Mouse (Mus musculus) cerebellum, adult 2 months (tissue): Measurements from ENCODE around the gene Vav2. TPM values are rescaled to one million over a fixed set of nuclear protein-coding genes. Genes with fewer than 3 reads are reported as not detected.

Experiments
- DNase-seq, 2 experiments: peaks; one replicate each; pipeline ENCODE4 v3.0.0; 2021
- H3K27ac ChIP-seq: fragments of 200-500 bp; 2 replicates; pipeline ENCODE4 v1.5.1; 2012; ENCODE audit warnings: low read length, control low read depth, inconsistent platforms; ENCODE audit not compliant: insufficient read depth
- H3K27me3 ChIP-seq: fragments of 200-500 bp; 2 replicates; pipeline ENCODE4 v1.6.1; 2012; ENCODE audit warnings: inconsistent platforms, mild to moderate bottlenecking, low read length, moderate library complexity; ENCODE audit not compliant: control insufficient read depth, insufficient read depth
- H3K4me1 ChIP-seq: fragments of 200-500 bp; 2 replicates; pipeline ENCODE4 v1.6.1; 2011; ENCODE audit warnings: low read length; ENCODE audit not compliant: control insufficient read depth, insufficient read depth
- H3K4me3 ChIP-seq: fragments of 200-500 bp; replicated peaks from 2 replicates; pipeline ENCODE3; 2011; ENCODE audit warnings: mild to moderate bottlenecking, low read depth, low read length, control low read depth; ENCODE audit not compliant: insufficient read depth
- CTCF ChIP-seq: fragments of 200-500 bp; IDR thresholded peaks from 2 replicates; pipeline ENCODE4 v1.5.1; 2011; ENCODE audit warnings: low read depth, mild to moderate bottlenecking, control low read depth, low read length, moderate library complexity, borderline replicate concordance; ENCODE audit not compliant: insufficient read depth
- POLR2A ChIP-seq: fragments of 200-500 bp; IDR thresholded peaks from 2 replicates; pipeline ENCODE4 v1.6.1; 2011; ENCODE audit warnings: low read length, control low read depth, borderline replicate concordance; ENCODE audit not compliant: insufficient read depth
- WGBS: fragments of 180-500 bp; shearing (Covaris S2); methylation state at CpG from one replicate; pipeline ENCODE4 v1.1.7; 2018; 5-methylcytosine and 5-hydroxymethylcytosine counted together
- polyA plus RNA-seq: library from polyadenylated mRNA; depleted of rRNA; stranded (reverse); fragments of >200 nt; gene quantifications from 2 replicates; pipeline ENCODE4 v1.2.3, GENCODE M21; 2012; rRNA removed

Vav2 gene
- 14.7 and 16.1 TPM in 2 replicates for polyA plus RNA-seq

GRCm38 (mm10) chr2:27426855-27427457 is at the start of gene Vav2:
Gene Vav2 (minus strand): TSS chr2:27427033.
- 4% methylated on average over 56 of the region's 58 CpGs for WGBS
- peak within 1 kb of the TSS; percentile 52 for H3K4me3 ChIP-seq
- H3K27me3 ChIP-seq, result no peaks in the 10 kb centered on the region
- H3K4me1 ChIP-seq, result no peaks in the 10 kb centered on the region
- DNase-seq, result peak; percentile 67 to 73
- no peak for TF ChIP-seq CTCF
- no peak for TF ChIP-seq POLR2A
- no peak within 1 kb of the TSS for H3K27ac ChIP-seq

- peak; percentile 90 to 96 for DNase-seq
- WGBS, result under 1% methylated on average over 85 of the region's 96 CpGs
- peak overlapping the region; percentile 97 for H3K27ac ChIP-seq
- TF ChIP-seq CTCF (no peak), POLR2A (peak; percentile 71)
- peak overlapping the region; percentile 93 for H3K4me3 ChIP-seq
- H3K27me3 ChIP-seq, result no peaks in the 10 kb centered on the region
- H3K4me1 ChIP-seq, result peaks cover 23% of the 10 kb centered on the region
Measured at GRCm38 (mm10) chr2:27475495-27476302, 48.9 kb upstream of the Vav2 start.

- DNase-seq, result peak in 1 of 2 experiments; percentile 58
- Histone ChIP-seq H3K27me3 (no peaks in the 10 kb centered on the region), H3K4me1 (peaks cover 29% of the 10 kb centered on the region), H3K27ac (peak overlapping the region; percentile 96), H3K4me3 (peak overlapping the region; percentile 93)
- TF ChIP-seq POLR2A, result no peak
- no peak for TF ChIP-seq CTCF
- WGBS, result under 1% methylated on average over 84 of the region's 84 CpGs
Measured at GRCm38 (mm10) chr2:27474621-27475484, 48.0 kb upstream of the Vav2 start.

- peaks cover 37% of the 10 kb centered on the region for H3K4me1 ChIP-seq
- TF ChIP-seq CTCF (no peak), POLR2A (no peak)
- peak overlapping the region; percentile 17 for H3K4me3 ChIP-seq
- H3K27ac ChIP-seq, result no peak overlapping the region
- 22% methylated on average over 4 of the region's 4 CpGs for WGBS
- DNase-seq, result peak in 1 of 2 experiments; percentile 17
- H3K27me3 ChIP-seq, result no peaks in the 10 kb centered on the region
Measured at GRCm38 (mm10) chr2:27473911-27474310, 47.1 kb upstream of the Vav2 start.

GRCm38 (mm10) chr2:27473061-27473765 is 46.4 kb upstream of the Vav2 start:
- 0 out of 2 replicates have a peak overlapping the region, but pooled peaks have one; percentile 9 for H3K27ac ChIP-seq
- DNase-seq, result no peak
- H3K4me1 ChIP-seq, result peaks cover 40% of the 10 kb centered on the region
- no peak for TF ChIP-seq POLR2A
- TF ChIP-seq CTCF, result no peak
- 54% methylated on average over 7 of the region's 7 CpGs for WGBS
- no peaks in the 10 kb centered on the region for H3K27me3 ChIP-seq
- H3K4me3 ChIP-seq, result no peak overlapping the region

- Histone ChIP-seq H3K4me3 (no peak overlapping the region), H3K4me1 (peaks cover 46% of the 10 kb centered on the region), H3K27ac (no peak overlapping the region), H3K27me3 (no peaks in the 10 kb centered on the region)
- no peak for TF ChIP-seq POLR2A
- no peak for TF ChIP-seq CTCF
- no peak for DNase-seq
Measured at GRCm38 (mm10) chr2:27471170-27471584, 44.3 kb upstream of the Vav2 start.

GRCm38 (mm10) chr2:27470535-27470934 is 43.7 kb upstream of the Vav2 start:
- no peak overlapping the region for H3K27ac ChIP-seq
- H3K27me3 ChIP-seq, result no peaks in the 10 kb centered on the region
- peaks cover 46% of the 10 kb centered on the region for H3K4me1 ChIP-seq
- H3K4me3 ChIP-seq, result no peak overlapping the region
- DNase-seq, result no peak
- no peak for TF ChIP-seq POLR2A
- no peak for TF ChIP-seq CTCF
- 94% methylated on average over 2 of the region's 2 CpGs for WGBS
